Mouse (Mus musculus) lung, embryonic 16.5 days (tissue): ENCODE results near the gene Trmt61a. TPM values are rescaled to one million over a fixed set of nuclear protein-coding genes. Genes with fewer than 3 reads are reported as not detected.
"Not testable (repeated sequence)": the region's sequence is repeated elsewhere in the genome, so short reads cannot be mapped to it uniquely, and the experiment has no call there.

ENCODE experiments used
- ATAC-seq: fragments of 200-750 bp; cut with Nextera tagmentation; 2 replicates; pipeline ENCODE4 v1.8.0; 2017; ENCODE audit warnings: low read depth, mild to moderate bottlenecking, moderate library complexity
- H3K27ac ChIP-seq: fragments of 300-500 bp; sonication (generic); 2 replicates; pipeline ENCODE4 v1.5.1; 2014; ENCODE audit warnings: mild to moderate bottlenecking, control low read depth, low read length
- H3K27me3 ChIP-seq: fragments of 300-500 bp; sonication (generic); 2 replicates; pipeline ENCODE4 v1.6.1; 2014; ENCODE audit warnings: low read depth, low read length, mixed read lengths; ENCODE audit not compliant: control insufficient read depth, insufficient read depth
- H3K36me3 ChIP-seq: fragments of 300-500 bp; sonication (generic); 2 replicates; pipeline ENCODE4 v1.6.1; 2014; ENCODE audit warnings: low read length; ENCODE audit not compliant: control insufficient read depth, insufficient read depth
- H3K4me1 ChIP-seq: fragments of 300-500 bp; sonication (generic); replicated peaks from 2 replicates; pipeline ENCODE4 v1.6.1; 2014; ENCODE audit warnings: low read length, mixed read lengths; ENCODE audit not compliant: control insufficient read depth, insufficient read depth
- H3K4me2 ChIP-seq: fragments of 300-500 bp; sonication (generic); 2 replicates; pipeline ENCODE4 v1.6.1; 2014; ENCODE audit warnings: low read depth, low read length, control low read depth
- H3K4me3 ChIP-seq: fragments of 300-500 bp; sonication (generic); 2 replicates; pipeline ENCODE4 v1.5.1; 2014; ENCODE audit warnings: mild to moderate bottlenecking, low read length, control low read depth
- H3K9ac ChIP-seq: fragments of 300-500 bp; sonication (generic); 2 replicates; pipeline ENCODE4 v1.6.1; 2014; ENCODE audit warnings: low read length, control low read depth
- H3K9me3 ChIP-seq: fragments of 300-500 bp; sonication (generic); 2 replicates; pipeline ENCODE4 v1.6.1; 2016; ENCODE audit warnings: low read length; ENCODE audit not compliant: control insufficient read depth
- WGBS: fragments of 180-500 bp; shearing (Covaris S2); extraction: QIAGEN DNeasy Blood & Tissue Kit; methylation state at CpG from one replicate; pipeline ENCODE4 v1.1.7; 2014; 5-methylcytosine and 5-hydroxymethylcytosine counted together
- polyA plus RNA-seq: library from polyadenylated mRNA; unstranded; fragments of >200 nt; fragmentation: Nextera tagmentation; extraction: Ambion mirVana; gene quantifications from 2 replicates; pipeline ENCODE4 v1.2.1, GENCODE M21; 2015

Trmt61a gene
- polyA plus RNA-seq, 1 experiment from 2014 or later, result 7.0 TPM

DNA sequence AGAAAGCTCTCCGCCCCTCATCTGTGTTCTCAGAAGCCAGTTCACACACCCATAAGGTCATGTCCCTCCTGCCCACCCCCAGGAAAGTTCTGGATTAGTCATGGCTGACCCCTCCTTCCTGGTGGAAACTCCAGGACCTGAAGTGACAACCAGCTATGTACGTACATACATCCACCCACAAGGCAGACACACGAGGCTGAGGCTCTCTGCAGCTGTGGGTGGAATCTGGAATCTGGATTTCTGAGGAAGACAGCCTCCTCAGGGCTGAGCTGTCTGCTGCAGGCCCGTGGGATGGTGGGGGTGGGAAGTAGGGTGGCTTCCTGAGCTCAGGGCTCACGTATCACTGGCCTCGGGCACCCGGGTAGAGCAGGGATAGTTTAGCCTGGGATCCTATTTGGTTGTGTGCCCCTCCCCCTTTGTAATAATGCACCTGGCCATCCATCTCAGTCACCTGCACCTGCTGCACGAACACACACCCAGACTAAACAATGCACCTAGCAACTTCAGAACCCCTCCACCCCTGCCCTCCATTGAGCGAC is 23.1 kb downstream of the Trmt61a start:
- H3K9me3 ChIP-seq, result no peaks in the 10 kb centered on the region

DNA sequence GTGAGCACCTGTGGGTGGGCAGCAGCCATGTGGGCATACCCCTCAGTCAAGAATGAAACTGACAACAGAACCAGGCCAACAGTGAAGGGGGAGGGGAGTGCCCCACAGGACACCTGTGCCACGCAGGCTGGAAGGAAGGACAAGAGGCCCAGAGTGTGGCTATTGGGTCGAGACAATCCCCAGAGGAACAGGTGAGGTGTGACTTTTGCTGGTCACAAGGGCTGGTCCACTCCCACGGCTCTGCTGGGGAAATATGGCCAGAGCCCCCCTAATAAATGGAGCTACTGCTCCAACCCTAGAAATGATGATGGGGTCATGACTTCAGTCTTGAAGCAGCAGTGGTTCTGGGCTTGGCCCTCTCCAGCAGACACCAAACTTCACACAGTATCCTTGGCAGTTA is 25.4 kb downstream of the Trmt61a start:
- ATAC-seq, result no peak
- no peaks in the 10 kb centered on the region for H3K27me3 ChIP-seq
- no peak overlapping the region for H3K9ac ChIP-seq
- no peak overlapping the region for H3K4me3 ChIP-seq
- no peak overlapping the region for H3K27ac ChIP-seq
- H3K9me3 ChIP-seq, result no peaks in the 10 kb centered on the region
- no peaks in the 10 kb centered on the region for H3K36me3 ChIP-seq
- no peak overlapping the region for H3K4me2 ChIP-seq
- peaks cover 8% of the 10 kb centered on the region for H3K4me1 ChIP-seq
- 66% methylated on average over 3 of the region's 3 CpGs for WGBS

More for the DNA sequence above, 23.1 kb downstream of the Trmt61a start:
- no peak for ATAC-seq
- WGBS, result 48% methylated on average over 9 of the region's 9 CpGs
- Histone ChIP-seq H3K36me3 (no peaks in the 10 kb centered on the region), H3K9ac (no peak overlapping the region), H3K4me2 (no peak overlapping the region), H3K4me3 (no peak overlapping the region), H3K4me1 (peaks cover 8% of the 10 kb centered on the region), H3K27me3 (no peaks in the 10 kb centered on the region), H3K27ac (no peak overlapping the region)

DNA sequence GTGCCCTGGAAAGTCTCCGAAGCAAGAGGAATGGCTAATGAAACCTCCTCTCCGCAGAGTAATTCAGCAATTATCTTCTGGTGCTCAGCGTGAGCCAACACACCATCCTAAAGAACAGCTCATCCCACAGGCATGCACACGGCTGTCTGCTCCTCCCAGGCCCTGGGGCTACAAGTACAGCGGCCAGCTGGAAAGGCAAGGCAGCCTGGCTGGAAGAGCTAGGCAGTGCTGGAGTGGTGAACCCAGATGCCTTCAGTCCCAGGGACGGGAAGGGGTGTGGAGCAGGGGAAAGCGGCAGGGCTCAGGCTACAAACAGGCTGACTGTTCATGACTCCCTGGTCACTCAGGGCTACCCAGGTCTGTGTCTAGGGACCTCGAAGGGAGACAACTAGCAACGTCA is 26.7 kb downstream of the Trmt61a start:
- Histone ChIP-seq H3K4me3 (no peak overlapping the region), H3K36me3 (peaks cover 10% of the 10 kb centered on the region), H3K4me2 (no peak overlapping the region), H3K9ac (peak overlapping the region; percentile 40), H3K9me3 (no peaks in the 10 kb centered on the region), H3K4me1 (peaks cover 8% of the 10 kb centered on the region), H3K27me3 (no peaks in the 10 kb centered on the region), H3K27ac (peak overlapping the region; percentile 31)
- 43% methylated on average over 9 of the region's 9 CpGs for WGBS
- peak; percentile 65 for ATAC-seq

DNA sequence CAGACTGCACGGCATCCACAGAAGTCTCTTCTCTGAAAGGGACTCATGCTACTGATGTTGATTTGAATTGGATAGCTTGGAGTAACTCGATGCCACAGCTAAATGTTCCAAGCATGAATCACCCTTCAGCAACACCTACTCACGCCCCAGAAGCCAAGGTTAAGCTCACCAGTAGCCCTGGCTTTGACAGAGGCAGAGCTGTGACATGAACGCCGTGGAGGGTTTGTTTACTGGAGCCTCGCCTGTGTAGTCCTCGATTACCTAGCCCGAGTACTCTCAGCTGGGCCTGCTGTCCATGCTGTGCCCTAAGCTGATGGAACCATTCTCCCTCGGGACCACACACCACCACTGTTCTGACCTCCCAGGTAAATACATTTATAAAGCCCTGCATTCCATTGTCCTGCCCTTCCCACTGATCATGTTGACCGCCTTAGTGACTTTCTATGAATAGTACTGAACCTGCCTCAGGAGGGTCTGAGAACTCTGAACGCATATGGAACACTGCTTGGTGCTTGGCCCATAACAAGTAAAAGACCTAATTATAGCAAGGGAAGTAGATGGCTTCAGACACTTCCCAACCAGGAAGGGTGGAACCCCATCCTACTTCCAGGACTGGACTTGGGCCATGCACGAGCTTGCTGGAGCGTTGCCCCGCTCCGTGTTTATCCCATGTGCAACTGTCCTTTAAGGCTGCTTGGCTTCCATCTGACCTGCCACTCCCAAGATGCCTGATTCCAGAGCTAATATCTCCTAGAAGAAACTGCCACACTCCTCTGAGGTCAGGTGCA is 27.5 kb downstream of the Trmt61a start:
- ATAC-seq, result peak; percentile 77
- Histone ChIP-seq H3K27ac (peak overlapping the region; percentile 72), H3K9me3 (no peaks in the 10 kb centered on the region), H3K4me1 (peaks cover 8% of the 10 kb centered on the region), H3K9ac (no peak overlapping the region), H3K4me2 (no peak overlapping the region), H3K27me3 (no peaks in the 10 kb centered on the region), H3K36me3 (peaks cover 17% of the 10 kb centered on the region), H3K4me3 (no peak overlapping the region)
- WGBS, result 34% methylated on average over 15 of the region's 15 CpGs

DNA sequence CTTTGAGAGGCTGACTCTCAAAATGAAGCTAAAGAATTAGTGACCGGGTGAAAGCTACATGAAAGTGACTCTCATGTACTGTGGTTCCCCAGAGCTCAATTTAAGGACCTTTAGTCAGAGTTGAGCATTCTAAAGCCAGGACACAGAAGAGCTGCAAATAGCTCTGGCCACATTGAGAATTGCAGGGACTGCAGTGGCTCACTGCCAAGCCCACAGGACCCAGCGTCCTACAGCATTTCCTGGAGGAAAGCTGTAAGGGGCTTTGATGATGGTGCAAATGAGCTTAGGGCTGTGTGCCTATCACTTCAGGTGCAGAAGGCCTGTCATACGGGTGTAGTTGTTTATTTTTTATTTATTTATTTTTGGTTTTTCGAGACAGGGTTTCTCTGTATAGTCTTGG is 30.3 kb downstream of the Trmt61a start:
- no peak overlapping the region for H3K27ac ChIP-seq
- peaks cover 18% of the 10 kb centered on the region for H3K4me1 ChIP-seq
- no peak overlapping the region for H3K4me2 ChIP-seq
- WGBS, result 60% methylated on average over 4 of the region's 4 CpGs
- no peak overlapping the region for H3K9ac ChIP-seq
- ATAC-seq, result no peak
- H3K36me3 ChIP-seq, result peaks cover 26% of the 10 kb centered on the region
- H3K9me3 ChIP-seq, result no peaks in the 10 kb centered on the region
- no peak overlapping the region for H3K4me3 ChIP-seq
- no peaks in the 10 kb centered on the region for H3K27me3 ChIP-seq

DNA sequence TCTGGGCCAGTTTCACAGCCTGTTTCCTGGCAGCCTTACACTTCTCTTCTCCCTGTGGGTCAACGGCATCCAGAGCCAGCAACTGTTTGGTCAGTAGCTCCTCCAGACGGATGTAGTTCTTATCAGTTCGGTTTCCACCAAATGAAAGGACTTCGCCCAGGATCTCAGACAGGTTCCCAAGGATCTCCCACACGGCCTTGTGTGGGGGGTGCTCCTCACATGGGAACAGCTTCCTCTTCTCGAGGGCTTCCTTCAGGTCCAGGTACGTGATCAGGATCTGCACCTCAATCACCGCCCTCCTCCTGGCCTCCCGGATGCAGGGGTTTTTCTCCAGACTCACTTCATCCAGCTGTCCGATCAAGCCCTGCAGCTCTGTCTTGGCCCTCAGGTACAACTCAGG is 32.2 kb downstream of the Trmt61a start:
- Histone ChIP-seq H3K4me1 (peaks cover 20% of the 10 kb centered on the region), H3K36me3 (peaks cover 26% of the 10 kb centered on the region), H3K27ac (no peak overlapping the region), H3K9me3 (no peaks in the 10 kb centered on the region), H3K9ac (no peak overlapping the region), H3K27me3 (no peaks in the 10 kb centered on the region), H3K4me2 (no peak overlapping the region), H3K4me3 (no peak overlapping the region)
- 85% methylated on average over 10 of the region's 10 CpGs for WGBS
- ATAC-seq, result no peak

DNA sequence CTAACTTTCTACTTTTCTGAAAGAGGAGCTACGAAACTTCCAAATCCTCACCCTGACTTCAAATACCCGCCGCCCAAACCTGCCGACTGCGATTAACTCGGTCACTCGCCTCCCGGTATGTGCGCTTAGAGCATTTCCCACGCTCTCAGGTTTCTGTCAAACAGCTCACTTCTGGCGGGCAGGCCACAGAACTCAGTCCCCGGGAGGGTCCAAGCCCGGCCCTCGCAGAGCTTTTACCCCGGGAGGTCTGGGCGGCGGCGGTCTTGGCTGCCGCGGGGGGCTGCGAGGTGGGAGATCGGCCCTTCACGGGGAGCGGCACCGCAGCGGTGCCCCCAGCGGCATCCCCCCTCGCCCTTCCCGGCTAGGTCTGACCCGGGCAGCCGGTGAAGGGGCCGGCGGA is 34.6 kb downstream of the Trmt61a start:
- peak; percentile 18 for ATAC-seq
- H3K4me3 ChIP-seq, result peak overlapping the region; percentile 100
- H3K4me1 ChIP-seq, result peaks cover 17% of the 10 kb centered on the region
- peak overlapping the region; percentile 99 for H3K9ac ChIP-seq
- under 1% methylated on average over 32 of the region's 33 CpGs for WGBS
- H3K27me3 ChIP-seq, result no peaks in the 10 kb centered on the region
- peak overlapping the region; percentile 63 for H3K27ac ChIP-seq
- H3K9me3 ChIP-seq, result no peaks in the 10 kb centered on the region
- peaks cover 26% of the 10 kb centered on the region for H3K36me3 ChIP-seq
- peak overlapping the region; percentile 88 for H3K4me2 ChIP-seq

DNA sequence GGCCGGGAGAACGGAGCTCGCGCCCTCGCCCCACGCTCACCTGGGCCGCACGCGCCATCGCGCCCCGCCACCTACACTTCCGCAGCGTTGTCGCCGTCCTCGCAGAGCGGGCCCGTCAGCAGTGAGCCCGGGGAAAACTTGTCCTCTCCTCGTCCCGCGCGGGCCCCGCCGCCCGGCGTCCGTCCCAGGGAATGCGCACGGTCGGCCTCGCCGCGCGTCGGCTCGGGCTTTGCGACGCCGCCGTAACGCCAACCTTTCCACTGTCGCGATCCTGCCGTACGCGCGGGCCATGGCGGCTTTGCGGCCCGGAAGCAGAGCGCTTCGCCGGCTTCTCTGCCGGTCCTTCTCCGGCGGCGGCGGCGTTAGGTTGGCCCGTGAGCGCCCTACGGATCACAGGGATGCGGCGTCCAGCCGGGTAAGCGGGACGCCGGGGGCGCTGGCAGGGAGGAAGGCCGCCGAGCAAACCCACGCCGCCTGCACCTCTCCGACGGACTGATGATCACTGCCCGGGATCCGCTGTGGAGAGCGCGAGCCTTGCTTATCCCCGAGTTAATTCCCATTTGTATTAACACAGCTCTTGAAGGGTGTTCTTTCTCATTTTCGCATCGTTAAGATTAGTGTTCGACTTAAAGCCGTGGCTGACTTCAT is 35.2 kb downstream of the Trmt61a start, which contains the start of the genes Bag5 and Apopt1:
Bag5 (minus strand) TSS at position 254 of the 648 bp plus-strand sequence.
Apopt1 (plus strand) TSS at position 258 of the 648 bp plus-strand sequence.
- peak within 1 kb of the TSS; percentile 100 for H3K4me3 ChIP-seq
- no peaks in the 10 kb centered on the region for H3K9me3 ChIP-seq
- H3K4me1 ChIP-seq, result peaks cover 17% of the 10 kb centered on the region
- peaks cover 26% of the 10 kb centered on the region for H3K36me3 ChIP-seq
- WGBS, result 0% methylated on average over 57 of the region's 86 CpGs
- H3K4me2 ChIP-seq, result peak within 1 kb of the TSS; percentile 88
- peak; percentile 96 for ATAC-seq
- H3K27ac ChIP-seq, result peak within 1 kb of the TSS; percentile 63
- peak within 1 kb of the TSS; percentile 99 for H3K9ac ChIP-seq
- no peaks in the 10 kb centered on the region for H3K27me3 ChIP-seq

DNA sequence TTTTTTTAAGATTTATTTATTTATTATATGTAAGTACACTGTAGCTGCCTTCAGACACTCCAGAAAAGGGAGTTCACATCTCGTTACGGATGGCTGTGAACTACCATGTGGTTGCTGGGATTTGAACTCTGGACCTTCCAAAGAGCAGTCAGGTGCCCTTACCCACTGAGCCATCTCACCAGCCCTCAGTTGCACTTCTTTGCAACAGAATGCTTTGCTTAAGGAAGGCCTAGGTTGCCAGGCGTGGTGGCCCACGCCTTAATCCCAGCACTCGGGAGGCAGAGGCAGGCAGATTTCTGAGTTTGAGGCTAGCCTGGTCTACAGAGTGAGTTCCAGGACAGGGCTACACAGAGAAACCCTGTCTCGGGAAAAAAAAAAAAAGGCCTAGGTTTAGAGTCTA is 36.0 kb downstream of the Trmt61a start:
- Histone ChIP-seq H3K4me2 (peak overlapping the region; percentile 74), H3K4me3 (peak overlapping the region; percentile 100), H3K36me3 (peaks cover 22% of the 10 kb centered on the region), H3K4me1 (peaks cover 17% of the 10 kb centered on the region)
- not testable (repeated sequence) for H3K9me3 ChIP-seq, H3K27ac ChIP-seq, H3K9ac ChIP-seq, ATAC-seq, H3K27me3 ChIP-seq
- 70% methylated on average over 6 of the region's 6 CpGs for WGBS
